Comparison of ENCODE assay signal across 8 mouse cellular contexts in genomic region chr7:43782275-43783265, GRCm38 (mm10). TPM values are rescaled to one million over a fixed set of nuclear protein-coding genes. Genes with fewer than 3 reads are reported as not detected.
DNase-seq lines count a peak whose midpoint lies in the region; ATAC-seq and TF ChIP-seq lines count a peak whose summit lies in the region.

No protein-coding gene starts in this region.

- peak; percentile 78; the same call in 1 of the 2 replicates for TF ChIP-seq CTCF in thymus, adult 2 months (IDR thresholded peaks at IDR 0.05; ENCODE audit: borderline replicate concordance, control insufficient read depth, extremely low read depth, insufficient read depth, low read length, poor library complexity)

- no peak overlapping the region for H3K27ac ChIP-seq in heart, embryonic 16.5 days (ENCODE audit: low read length)
- no peak overlapping the region for H3K27ac ChIP-seq in neural tube, embryonic 14.5 days (ENCODE audit: low read depth, low read length)
- H3K27ac ChIP-seq in thymus, adult 2 months (ENCODE audit: control insufficient read depth, insufficient read depth, low read length) = no peak overlapping the region

- peaks cover 17% of the 10 kb centered on the region for H3K27me3 ChIP-seq in heart, embryonic 16.5 days (ENCODE audit: control insufficient read depth, insufficient read depth, low read length)
- no peaks in the 10 kb centered on the region for H3K27me3 ChIP-seq in neural tube, embryonic 14.5 days (ENCODE audit: control insufficient read depth, insufficient read depth, low read length)
- H3K27me3 ChIP-seq in thymus, adult 2 months (ENCODE audit: control insufficient read depth, insufficient read depth, low read length) = no peaks in the 10 kb centered on the region

- no peaks in the 10 kb centered on the region for H3K9me3 ChIP-seq in heart, embryonic 16.5 days (replicated peaks; ENCODE audit: control insufficient read depth, low read length)
- no peaks in the 10 kb centered on the region for H3K9me3 ChIP-seq in neural tube, embryonic 14.5 days (ENCODE audit: control insufficient read depth, low read length)

- H3K36me3 ChIP-seq in heart, embryonic 16.5 days (ENCODE audit: control insufficient read depth, insufficient read depth) = no peaks in the 10 kb centered on the region
- H3K36me3 ChIP-seq in neural tube, embryonic 14.5 days (ENCODE audit: control insufficient read depth, insufficient read depth, low read length) = no peaks in the 10 kb centered on the region
- H3K36me3 ChIP-seq in thymus, adult 2 months (ENCODE audit: control insufficient read depth, insufficient read depth, low read length) = no peaks in the 10 kb centered on the region

- H3K4me1 ChIP-seq in heart, embryonic 16.5 days (ENCODE audit: control insufficient read depth, insufficient read depth, low read length) = no peaks in the 10 kb centered on the region
- H3K4me1 ChIP-seq in neural tube, embryonic 14.5 days (ENCODE audit: control insufficient read depth, insufficient read depth, low read length) = 0 out of 2 replicates have a peak, but pooled peaks cover 6% of the 10 kb centered on the region
- no peaks in the 10 kb centered on the region for H3K4me1 ChIP-seq in thymus, adult 2 months (replicated peaks; ENCODE audit: control insufficient read depth, insufficient read depth, low read length)

- peak; percentile 71 to 81 for DNase-seq in B cell, adult 2 months
- peak; percentile 56 to 66 for DNase-seq in adrenal gland, postnatal 4 days (ENCODE audit: low spot score in 2 of 2)
- peak; percentile 54 for DNase-seq in fibroblast of lung, adult 2 months (ENCODE audit: low read depth)
- DNase-seq in kidney, postnatal 14 days = peak; percentile 83
- DNase-seq in lung, adult 18-20 months = peak; percentile 75 to 84
- peak; percentile 68 for DNase-seq in thymus, adult 2 months

- H3K9ac ChIP-seq in heart, embryonic 16.5 days (ENCODE audit: low read length) = 0 out of 2 replicates have a peak overlapping the region, but pooled peaks have one; percentile 21
- peak overlapping the region; percentile 34; the same call in 1 of the 2 replicates for H3K9ac ChIP-seq in neural tube, embryonic 14.5 days (replicated peaks; ENCODE audit: low read depth, low read length)

- ATAC-seq in heart, embryonic 16.5 days (replicated peaks; ENCODE audit: extremely low read depth, insufficient read depth, low FRiP score) = peak; percentile 56; the same call in 1 of the 2 replicates
- peak; percentile 75; the same call in 1 of the 2 replicates for ATAC-seq in neural tube, embryonic 14.5 days (ENCODE audit: low read depth)

- peak overlapping the region; percentile 31 for H3K4me3 ChIP-seq in heart, embryonic 16.5 days (ENCODE audit: low read length)
- H3K4me3 ChIP-seq in neural tube, embryonic 14.5 days (ENCODE audit: low read depth, low read length) = peak overlapping the region; percentile 26
- H3K4me3 ChIP-seq in thymus, adult 2 months (ENCODE audit: control insufficient read depth, insufficient read depth, low read length) = no peak overlapping the region

- H3K4me2 ChIP-seq in heart, embryonic 16.5 days (ENCODE audit: low read depth, low read length) = peak overlapping the region; percentile 64
- H3K4me2 ChIP-seq in neural tube, embryonic 14.5 days (ENCODE audit: low read depth, low read length) = peak overlapping the region; percentile 53

- no peak for TF ChIP-seq POLR2A in thymus, adult 2 months (IDR thresholded peaks at IDR 0.05; ENCODE audit: control insufficient read depth, extremely low read depth, insufficient read depth, low read length, poor library complexity)

- WGBS in heart, embryonic 16.5 days = 9% methylated on average over 36 of the region's 36 CpGs
- 12% methylated on average over 36 of the region's 36 CpGs for WGBS in neural tube, embryonic 14.5 days
- 12% methylated on average over 36 of the region's 36 CpGs for WGBS in thymus, adult 2 months

RNA-seq across cellular contexts. Expression of gene Klk10, which starts 1.7 kb away (rescaled TPM):
- total RNA-seq in adrenal gland, postnatal 4 days (2021) = under 1 TPM; 0.51 to 0.64 TPM
- 1.6 and 1.7 TPM in 2 replicates for polyA plus RNA-seq in heart, embryonic 16.5 days (2015; fragmentation: Nextera tagmentation; extraction: Ambion mirVana)
- polyA plus RNA-seq in neural tube, embryonic 14.5 days (2014; fragmentation: Nextera tagmentation; extraction: Ambion mirVana) = not detected in 2 replicates
- 1.7 and 3.3 TPM in 2 replicates for polyA plus RNA-seq in thymus, adult 2 months (2012; rRNA removed)

RNA-seq across cellular contexts. Expression of gene Klk11, which starts 8.2 kb away (rescaled TPM):
- not detected for total RNA-seq in adrenal gland, postnatal 4 days (2021)
- polyA plus RNA-seq in heart, embryonic 16.5 days (2015; fragmentation: Nextera tagmentation; extraction: Ambion mirVana) = 0.19 and 0.25 TPM in 2 replicates
- polyA plus RNA-seq in neural tube, embryonic 14.5 days (2014; fragmentation: Nextera tagmentation; extraction: Ambion mirVana) = not detected in 2 replicates
- polyA plus RNA-seq in thymus, adult 2 months (2012; rRNA removed) = 0.32 and 0.81 TPM in 2 replicates

RNA-seq across cellular contexts. Expression of gene Klk9, which starts 9.1 kb away (rescaled TPM):
- total RNA-seq in adrenal gland, postnatal 4 days (2021) = not detected
- polyA plus RNA-seq in heart, embryonic 16.5 days (2015; fragmentation: Nextera tagmentation; extraction: Ambion mirVana) = 0.09 and 0.10 TPM in 2 replicates
- polyA plus RNA-seq in neural tube, embryonic 14.5 days (2014; fragmentation: Nextera tagmentation; extraction: Ambion mirVana) = not detected in 2 replicates
- polyA plus RNA-seq in thymus, adult 2 months (2012; rRNA removed) = 0.17 and 0.51 TPM in 2 replicates

RNA-seq across cellular contexts. Expression of gene Klk12, which starts 13.9 kb away (rescaled TPM):
- total RNA-seq in adrenal gland, postnatal 4 days (2021) = not detected
- polyA plus RNA-seq in heart, embryonic 16.5 days (2015; fragmentation: Nextera tagmentation; extraction: Ambion mirVana) = not detected in 2 replicates
- not detected in 2 replicates for polyA plus RNA-seq in neural tube, embryonic 14.5 days (2014; fragmentation: Nextera tagmentation; extraction: Ambion mirVana)
- polyA plus RNA-seq in thymus, adult 2 months (2012; rRNA removed) = 0.33 and 0.85 TPM in 2 replicates

RNA-seq across cellular contexts. Expression of gene Klk8, which starts 14.8 kb away (rescaled TPM):
- total RNA-seq in adrenal gland, postnatal 4 days (2021) = 1 to 10 TPM; 4.9 to 6.1 TPM
- polyA plus RNA-seq in heart, embryonic 16.5 days (2015; fragmentation: Nextera tagmentation; extraction: Ambion mirVana) = 22.1 and 23.0 TPM in 2 replicates
- polyA plus RNA-seq in neural tube, embryonic 14.5 days (2014; fragmentation: Nextera tagmentation; extraction: Ambion mirVana) = 7.6 and 8.6 TPM in 2 replicates
- polyA plus RNA-seq in thymus, adult 2 months (2012; rRNA removed) = 24.8 and 28.9 TPM in 2 replicates
